Mouse (Mus musculus): ENCODE measurements around the gene 1810009J06Rik. TPM values are rescaled to one million over a fixed set of nuclear protein-coding genes. Genes with fewer than 3 reads are reported as not detected.

Gene 1810009J06Rik
- polyA plus RNA-seq (2012; rRNA removed), result not detected in 2 replicates

DNA sequence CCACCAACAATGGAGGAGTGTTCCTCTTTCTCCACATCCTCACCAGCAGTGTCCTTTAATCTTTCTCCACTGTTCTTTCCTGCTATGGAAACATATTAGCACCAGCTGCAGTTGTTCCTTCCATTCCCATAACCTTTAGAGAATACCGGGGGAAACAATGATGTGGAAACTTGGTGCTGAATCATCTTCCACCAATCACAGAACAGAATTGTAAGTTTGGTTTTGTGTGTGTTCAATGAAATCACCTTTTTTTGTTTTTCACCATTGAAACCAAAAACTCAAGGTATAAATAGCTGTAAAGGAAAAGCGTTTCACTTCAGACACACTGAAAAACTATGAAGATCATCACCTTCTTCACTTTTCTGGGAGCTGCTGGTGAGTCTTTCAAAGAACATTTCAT lies at the start of gene 1810009J06Rik:
Gene 1810009J06Rik, plus strand, starts transcription at position 301 of the 400 bp plus-strand sequence.

DNA sequence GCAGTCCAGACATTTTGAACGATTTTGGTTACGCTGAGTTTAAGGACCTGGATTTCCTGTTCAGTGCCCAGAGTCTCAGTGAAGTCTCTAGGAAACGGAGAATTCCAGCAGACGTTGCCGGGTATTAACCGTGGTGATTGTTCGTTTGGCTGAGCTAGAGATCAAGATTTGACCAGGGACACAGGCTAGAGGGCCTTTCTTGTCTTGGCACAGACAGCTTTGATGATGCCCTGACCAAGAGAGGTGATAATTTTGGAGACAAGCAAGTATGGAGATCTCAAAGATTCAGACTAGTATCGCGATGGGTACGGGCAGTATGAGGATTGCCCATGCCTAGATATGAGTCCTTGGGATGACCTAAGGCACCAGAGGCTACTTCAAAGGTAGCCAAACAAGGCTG lies 24.1 kb upstream of the 1810009J06Rik start, which contains the start of gene 1700074P13Rik:
Gene 1700074P13Rik, minus strand, starts transcription at position 101 of the 400 bp plus-strand sequence.

DNA sequence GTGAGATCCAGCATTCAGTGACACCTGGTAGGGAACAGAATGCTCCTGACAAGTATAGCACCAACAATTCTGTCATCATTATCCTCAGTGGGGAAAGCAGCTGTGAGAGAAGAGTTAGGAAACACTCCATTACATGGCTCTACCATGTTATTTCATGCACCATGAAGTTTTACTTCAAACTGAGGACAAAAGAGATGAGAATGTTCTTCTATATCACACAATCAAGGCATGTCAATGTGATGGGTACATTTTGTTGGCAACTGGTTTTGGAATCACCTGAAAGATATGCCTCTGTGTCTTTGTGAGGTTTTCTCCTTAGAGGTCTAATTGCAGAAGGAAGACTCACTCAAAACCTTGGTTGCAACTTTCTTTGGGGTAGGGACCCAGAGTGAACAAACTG lies 12.8 kb upstream of the 1810009J06Rik start, which contains the start of gene Gm4744:
Gene Gm4744, minus strand, starts transcription at position 101 of the 400 bp plus-strand sequence.

DNA sequence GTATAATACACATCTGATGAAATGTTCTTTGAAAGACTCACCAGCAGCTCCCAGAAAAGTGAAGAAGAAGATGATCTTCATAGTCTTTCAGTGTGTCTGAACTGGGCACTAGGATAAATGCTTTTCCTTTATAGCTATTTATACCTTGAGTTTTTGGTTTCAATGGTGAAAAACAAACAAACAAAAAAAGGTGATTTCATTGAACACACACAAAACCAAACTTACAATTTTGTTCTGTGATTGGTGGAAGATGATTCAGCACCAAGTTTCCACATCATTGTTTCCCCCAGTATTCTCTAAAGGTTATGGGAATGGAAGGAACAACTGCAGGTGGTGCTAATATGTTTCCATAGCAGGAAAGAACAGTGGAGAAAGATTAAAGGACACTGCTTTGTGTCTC lies 34.8 kb downstream of the 1810009J06Rik start, which contains the start of gene Gm2663:
Gene Gm2663, minus strand, starts transcription at position 101 of the 400 bp plus-strand sequence.

Other genes starting within 250 kb of the 1810009J06Rik start
- not detected in 2 replicates for gene Moxd2, start 77.3 kb upstream of the 1810009J06Rik start, polyA plus RNA-seq (2012; rRNA removed)
- gene Prss58, start 64.4 kb upstream of the 1810009J06Rik start, polyA plus RNA-seq (2012; rRNA removed), result not detected in 2 replicates
- gene 1700074P13Rik, start 24.2 kb upstream of the 1810009J06Rik start, polyA plus RNA-seq (2012; rRNA removed), result not detected in 2 replicates
- gene Gm4744, start 12.9 kb upstream of the 1810009J06Rik start, polyA plus RNA-seq (2012; rRNA removed), result not detected in 2 replicates
- gene Gm2663, start 34.7 kb downstream of the 1810009J06Rik start, polyA plus RNA-seq (2012; rRNA removed), result not detected in 2 replicates
- not detected in 2 replicates for gene 2210010C04Rik, start 70.8 kb downstream of the 1810009J06Rik start, polyA plus RNA-seq (2012; rRNA removed)